Mouse (Mus musculus) MN1 (cell line): ENCODE data around the gene Rpl18a.

Source experiments
- DNase-seq: peaks from one replicate; pipeline ENCODE4 v3.0.0-alpha.2; 2016; ENCODE audit warnings: low spot score

Rpl18a gene

DNA sequence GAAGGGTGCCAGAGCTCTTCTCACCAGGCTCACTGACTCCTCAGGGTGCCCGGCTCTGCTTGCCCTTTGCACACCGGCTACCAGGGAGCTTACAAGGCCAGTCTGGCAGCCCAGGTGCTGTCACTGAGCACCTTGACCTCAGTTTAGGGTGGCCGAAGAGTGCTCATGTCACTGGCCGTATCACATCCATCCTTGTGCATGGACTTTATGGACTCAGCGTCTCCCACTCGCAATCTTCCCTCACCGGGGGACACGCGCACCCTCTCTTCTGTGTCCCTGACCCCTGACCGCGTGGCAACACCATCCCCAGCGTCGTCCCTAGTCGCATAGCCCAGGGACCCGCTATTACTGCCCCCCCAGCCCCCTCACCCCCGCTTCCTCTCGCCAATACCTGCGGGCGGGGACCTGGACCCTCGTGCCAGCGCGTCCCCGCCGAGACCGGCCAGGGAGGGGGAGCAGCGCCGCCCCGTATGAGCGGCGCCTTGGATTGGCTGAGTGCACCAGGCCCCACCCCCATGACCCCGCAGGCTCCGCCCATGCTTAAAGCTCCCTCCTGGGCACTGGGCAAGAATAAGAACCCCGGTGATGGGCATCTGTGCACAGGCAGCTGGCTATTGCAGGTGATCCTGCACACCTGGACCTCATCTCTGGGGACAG, 40.5 kb downstream of the Rpl18a start:
- peak; percentile 58 for DNase-seq

DNA sequence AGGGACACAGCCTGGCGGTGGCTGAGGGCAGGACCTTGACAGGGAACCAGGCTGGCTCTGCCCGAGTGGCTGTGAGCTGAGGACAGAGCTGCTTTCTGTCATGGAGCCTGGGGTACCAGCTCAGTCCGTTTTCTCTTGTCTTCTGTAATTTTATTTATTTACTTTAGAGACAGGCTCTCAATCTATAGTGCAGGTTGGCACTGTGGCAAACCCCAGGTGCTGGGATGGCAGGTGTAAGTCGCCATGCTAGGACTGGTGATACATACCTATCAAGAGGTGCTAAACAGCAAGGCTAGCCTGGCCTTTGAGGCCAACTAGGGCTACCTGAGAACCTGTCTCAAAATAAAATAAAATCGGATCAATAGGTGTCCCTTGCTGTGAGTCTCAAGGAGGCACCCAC, 41.2 kb downstream of the Rpl18a start:
- no peak for DNase-seq

DNA sequence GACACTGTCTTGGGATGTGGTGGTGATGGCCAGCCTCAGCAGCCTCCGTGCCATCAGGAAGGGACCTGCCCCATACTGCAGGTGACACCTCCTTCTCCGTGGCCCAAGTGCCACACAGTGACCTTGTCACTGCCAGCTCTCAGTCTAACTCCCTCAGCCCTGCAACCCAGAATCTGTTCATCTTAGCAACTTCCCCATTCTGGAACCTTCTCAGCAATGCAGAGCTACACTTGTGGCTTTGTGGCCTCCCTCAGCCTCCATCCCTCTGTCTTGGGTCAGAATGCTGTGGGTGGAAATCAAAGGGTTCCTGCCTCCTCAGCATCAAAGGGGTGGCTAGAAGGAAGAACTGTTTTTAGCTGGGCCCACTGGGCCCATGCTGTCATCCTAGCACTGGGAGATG, 43.3 kb downstream of the Rpl18a start:
- DNase-seq, result no peak

GRCm38 (mm10) chr8:70852595-70853231, 44.5 kb downstream of the Rpl18a start:
- DNase-seq, result no peak

GRCm38 (mm10) chr8:70851837-70852236, 45.4 kb downstream of the Rpl18a start:
- DNase-seq, result no peak

- DNase-seq, result no peak
Observed at GRCm38 (mm10) chr8:70850947-70851346, 46.3 kb downstream of the Rpl18a start.

GRCm38 (mm10) chr8:70850132-70850845, 46.9 kb downstream of the Rpl18a start:
- no peak for DNase-seq

GRCm38 (mm10) chr8:70849333-70849990, 47.8 kb downstream of the Rpl18a start:
- no peak for DNase-seq

DNA sequence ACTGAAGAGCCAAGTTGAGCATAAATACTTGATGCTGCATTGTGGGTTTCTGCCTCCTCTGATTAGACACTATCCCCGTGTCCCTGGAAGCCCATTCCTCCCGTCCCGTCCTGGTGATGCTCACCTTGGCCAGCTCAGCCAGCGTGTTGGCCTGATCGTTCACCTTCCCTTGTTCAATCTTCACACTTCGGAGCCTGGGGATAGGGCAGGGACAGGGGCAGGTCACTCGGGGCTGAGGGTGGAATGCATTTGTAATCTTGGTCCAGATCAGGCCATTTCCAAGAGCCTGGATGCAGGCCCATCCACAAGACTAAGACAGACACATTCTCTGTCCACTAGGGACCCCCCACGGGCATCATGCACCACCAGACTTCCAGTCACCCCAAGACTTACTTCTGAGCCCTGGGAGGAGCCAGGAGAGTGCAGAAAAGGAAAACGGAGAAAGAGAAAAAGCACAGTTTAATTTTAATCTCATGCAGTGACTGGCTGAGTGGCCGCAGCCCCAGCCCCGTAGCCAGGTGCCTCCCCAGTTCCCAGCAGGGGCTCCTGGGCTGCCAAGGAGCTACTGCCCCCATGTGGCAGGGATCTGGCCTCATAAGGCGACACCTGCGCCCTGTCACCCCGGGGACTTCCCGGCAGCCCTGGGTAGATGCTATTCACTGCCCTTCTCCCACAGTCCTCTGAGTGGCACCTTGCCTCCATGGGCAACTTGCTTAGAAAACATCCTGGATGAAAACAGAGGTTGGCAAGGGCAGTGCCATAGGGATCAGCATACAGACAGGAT, 50.6 kb downstream of the Rpl18a start:
- DNase-seq, result no peak

- no peak for DNase-seq
Observed at GRCm38 (mm10) chr8:70845108-70845507, 52.1 kb downstream of the Rpl18a start.
